Mouse (Mus musculus) bone marrow, adult 2 months (tissue): Measurements from ENCODE around the gene Jazf1. TPM values are rescaled to one million over a fixed set of nuclear protein-coding genes. Genes with fewer than 3 reads are reported as not detected.

Experiments
- H3K27ac ChIP-seq: fragments of 200-500 bp; 2 replicates; pipeline ENCODE4 v1.5.1; 2012; ENCODE audit warnings: low read depth, mild to moderate bottlenecking, control low read depth, inconsistent platforms, low read length; ENCODE audit not compliant: control insufficient read depth, poor library complexity, insufficient read depth
- H3K4me1 ChIP-seq: fragments of 200-500 bp; 2 replicates; pipeline ENCODE4 v1.6.1; 2011; ENCODE audit warnings: low read length; ENCODE audit not compliant: control insufficient read depth, insufficient read depth
- H3K4me3 ChIP-seq: fragments of 200-500 bp; replicated peaks from 2 replicates; pipeline ENCODE3; 2011; ENCODE audit warnings: mild to moderate bottlenecking, low read depth, low read length, control low read depth; ENCODE audit not compliant: control insufficient read depth
- CTCF ChIP-seq: fragments of 200-500 bp; IDR thresholded peaks from 2 replicates; pipeline ENCODE4 v1.5.1; 2011; ENCODE audit warnings: low read length, control low read depth; ENCODE audit not compliant: control insufficient read depth, insufficient read depth
- POLR2A ChIP-seq: fragments of 200-500 bp; IDR thresholded peaks from 2 replicates; pipeline ENCODE4 v1.6.1; 2011; ENCODE audit warnings: low read depth, mild to moderate bottlenecking, control low read depth, low read length, borderline replicate concordance; ENCODE audit not compliant: control insufficient read depth
- WGBS: fragments of 180-500 bp; shearing (Covaris S2); methylation state at CpG from one replicate; pipeline ENCODE4 v1.1.7; 2018; 5-methylcytosine and 5-hydroxymethylcytosine counted together
- polyA plus RNA-seq: library from polyadenylated mRNA; stranded (reverse); fragments of >200 nt; gene quantifications from 2 replicates; pipeline ENCODE4 v1.2.4, GENCODE M21; 2011; ENCODE audit warnings: low replicate concordance; ENCODE audit not compliant: missing spikeins, insufficient read depth, insufficient read length

Jazf1 gene
- polyA plus RNA-seq, 1 experiment, result not detected

DNA sequence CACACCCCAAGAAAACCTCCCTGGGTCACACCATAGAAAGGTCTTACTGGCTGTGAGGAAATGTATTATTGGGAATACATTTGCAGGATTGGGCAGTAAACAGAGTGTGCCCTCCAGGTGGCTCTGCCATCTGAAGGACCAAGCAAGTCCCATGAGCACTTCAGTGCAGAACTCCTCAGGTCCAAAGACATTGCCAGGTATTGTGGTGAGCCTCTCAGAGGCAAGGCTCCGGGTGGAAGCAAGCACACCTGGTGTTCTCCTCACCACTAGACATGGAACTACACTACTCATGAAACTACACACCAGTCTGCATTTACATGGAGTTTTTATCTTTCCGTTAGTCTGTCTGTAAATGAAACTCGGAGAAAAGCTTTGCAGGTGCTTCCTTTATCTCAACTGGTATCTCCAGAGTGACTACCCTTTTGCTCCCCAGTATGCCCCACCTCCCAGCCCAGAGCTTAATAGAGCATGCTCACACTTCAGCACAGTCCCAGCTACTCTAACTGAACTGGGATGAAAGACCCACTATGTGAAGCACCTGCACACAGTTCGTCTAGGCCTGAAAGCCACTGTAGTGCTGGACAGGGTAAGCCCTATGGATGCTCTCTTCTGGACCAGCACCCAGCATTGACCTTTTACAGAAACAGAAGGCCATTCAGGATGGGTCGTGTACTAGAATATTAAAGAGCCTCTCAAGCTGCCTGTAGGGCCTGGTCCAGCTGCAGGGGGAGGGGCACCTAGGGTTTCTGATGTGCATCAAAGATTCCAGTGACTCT is 156.1 kb downstream of the Jazf1 start:
- H3K4me3 ChIP-seq, result no peak overlapping the region
- H3K4me1 ChIP-seq, result no peaks in the 10 kb centered on the region; the same call in 1 of the 2 replicates
- H3K27ac ChIP-seq, result 0 out of 2 replicates have a peak overlapping the region, but pooled peaks have one; percentile 1
- no peak for TF ChIP-seq CTCF
- TF ChIP-seq POLR2A, result no peak
- WGBS, result 54% methylated on average over 5 of the region's 5 CpGs

DNA sequence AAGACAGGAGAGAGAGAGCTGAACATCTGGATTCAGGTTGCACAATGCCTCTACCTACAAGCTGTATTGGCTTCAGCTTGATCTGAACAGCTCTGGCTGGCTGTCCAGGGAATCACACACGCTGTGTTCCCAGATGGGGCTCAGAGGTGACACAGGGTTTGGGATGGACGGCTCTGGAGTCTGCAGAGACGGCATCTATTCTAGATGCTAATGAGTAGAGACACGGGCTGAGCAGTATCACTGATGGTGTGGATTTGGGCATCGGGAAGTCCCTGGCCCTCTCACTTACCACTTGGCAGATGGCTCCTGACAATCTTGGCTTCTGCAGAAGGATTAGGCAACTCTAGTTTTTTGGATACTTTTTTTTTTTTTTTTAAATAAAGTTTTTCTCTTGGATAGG is 161.6 kb downstream of the Jazf1 start:
- TF ChIP-seq CTCF, result no peak
- no peak for TF ChIP-seq POLR2A
- WGBS, result 82% methylated on average over 5 of the region's 5 CpGs
- H3K27ac ChIP-seq, result no peak overlapping the region
- peaks cover 5% of the 10 kb centered on the region for H3K4me1 ChIP-seq
- H3K4me3 ChIP-seq, result no peak overlapping the region

DNA sequence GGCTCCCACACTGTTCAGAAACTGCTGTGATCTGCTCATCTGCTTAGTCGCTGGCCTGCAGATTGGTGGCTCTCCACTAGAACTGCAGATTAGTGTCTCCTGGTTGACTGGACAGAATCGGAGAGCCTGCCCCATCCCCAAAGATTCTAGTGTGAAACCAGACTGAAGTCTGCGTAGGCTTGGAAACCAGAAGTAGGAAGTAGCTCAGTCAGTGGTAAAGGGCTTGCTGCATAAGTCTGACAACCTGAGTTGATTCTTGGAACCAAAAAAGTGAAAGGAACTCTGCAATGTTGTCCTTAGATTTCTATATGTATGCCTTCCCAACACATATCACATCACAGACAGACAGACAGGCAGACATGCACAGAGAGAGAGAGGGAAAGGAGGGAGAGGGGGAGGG is 163.3 kb downstream of the Jazf1 start:
- 31% methylated on average over 3 of the region's 3 CpGs for WGBS
- H3K4me1 ChIP-seq, result peaks cover 5% of the 10 kb centered on the region
- TF ChIP-seq CTCF, result no peak
- no peak for TF ChIP-seq POLR2A
- H3K27ac ChIP-seq, result peak overlapping the region; percentile 40; the same call in 1 of the 2 replicates
- H3K4me3 ChIP-seq, result peak overlapping the region; percentile 27

DNA sequence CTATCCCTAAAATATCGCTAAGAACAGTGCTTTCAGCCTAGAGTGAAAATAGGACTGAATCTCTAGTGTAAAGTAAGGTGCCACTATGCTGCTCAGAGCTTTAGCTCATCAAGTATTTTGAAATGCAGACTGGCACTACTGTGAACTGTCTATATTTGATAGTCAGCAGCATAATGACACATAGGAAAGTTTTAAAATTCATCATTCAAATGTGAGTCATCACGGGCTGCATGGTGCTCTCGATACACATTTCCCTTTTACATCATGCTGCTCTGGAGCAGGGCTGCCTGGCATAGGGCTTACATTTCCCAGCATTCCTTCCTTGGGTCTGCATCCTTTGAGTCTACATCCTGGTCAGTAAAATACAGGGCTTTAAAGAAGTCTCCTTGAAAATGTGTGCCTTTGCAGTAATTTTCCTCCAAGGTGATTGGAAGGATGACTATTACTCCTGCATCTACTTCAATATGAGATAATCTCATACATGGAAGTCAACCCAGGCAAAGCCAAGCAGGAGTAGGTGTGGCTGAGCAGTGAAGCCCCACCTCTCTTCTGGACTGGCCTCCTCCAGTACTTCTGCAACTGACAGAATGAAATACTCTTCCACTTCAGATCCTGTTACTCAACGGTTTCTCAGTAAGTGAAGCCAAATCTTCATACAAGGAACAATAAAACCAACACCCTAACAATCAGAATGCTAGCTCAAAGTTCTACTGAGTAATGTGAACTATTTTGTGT is 165.0 kb downstream of the Jazf1 start:
- H3K27ac ChIP-seq, result no peak overlapping the region
- TF ChIP-seq CTCF (no peak), POLR2A (no peak)
- peaks cover 7% of the 10 kb centered on the region for H3K4me1 ChIP-seq
- 49% methylated on average over 4 of the region's 4 CpGs for WGBS
- H3K4me3 ChIP-seq, result no peak overlapping the region

DNA sequence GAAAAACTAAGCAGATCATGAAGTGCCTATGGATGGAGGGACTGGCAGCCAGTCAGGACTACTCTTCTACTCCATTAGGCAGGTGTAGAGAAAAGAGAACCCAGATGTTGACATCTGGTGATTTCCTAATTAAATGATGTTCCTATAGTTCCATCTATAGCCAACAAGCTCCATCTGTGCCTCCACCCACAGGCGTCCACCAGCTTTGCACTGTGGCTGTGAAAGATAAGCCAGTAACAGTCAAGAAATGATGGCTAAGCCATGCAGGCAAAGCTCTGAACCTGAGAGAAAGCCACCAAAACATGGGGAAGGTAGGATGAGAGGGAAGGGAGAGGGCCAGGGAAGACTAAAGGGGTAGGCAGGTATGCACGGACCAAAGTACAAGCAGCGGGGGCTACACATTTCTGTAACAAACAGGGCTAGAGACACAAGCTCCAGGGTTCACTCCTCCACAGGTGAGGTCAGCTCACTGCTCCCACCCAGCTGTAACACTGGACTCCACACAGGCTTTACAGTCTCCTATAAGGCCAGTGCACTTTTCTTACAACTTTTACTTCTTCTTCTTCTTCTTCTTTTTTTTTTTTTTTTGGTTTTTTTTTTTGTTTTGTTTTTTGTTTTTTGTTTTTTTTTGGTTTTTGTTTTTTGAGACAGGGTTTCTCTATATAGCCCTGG is 168.7 kb downstream of the Jazf1 start:
- Histone ChIP-seq H3K27ac (peak overlapping the region; percentile 61; the same call in 1 of the 2 replicates), H3K4me3 (peak overlapping the region; percentile 3), H3K4me1 (peaks cover 3% of the 10 kb centered on the region)
- 72% methylated on average over 3 of the region's 3 CpGs for WGBS
- TF ChIP-seq CTCF (no peak), POLR2A (no peak)

DNA sequence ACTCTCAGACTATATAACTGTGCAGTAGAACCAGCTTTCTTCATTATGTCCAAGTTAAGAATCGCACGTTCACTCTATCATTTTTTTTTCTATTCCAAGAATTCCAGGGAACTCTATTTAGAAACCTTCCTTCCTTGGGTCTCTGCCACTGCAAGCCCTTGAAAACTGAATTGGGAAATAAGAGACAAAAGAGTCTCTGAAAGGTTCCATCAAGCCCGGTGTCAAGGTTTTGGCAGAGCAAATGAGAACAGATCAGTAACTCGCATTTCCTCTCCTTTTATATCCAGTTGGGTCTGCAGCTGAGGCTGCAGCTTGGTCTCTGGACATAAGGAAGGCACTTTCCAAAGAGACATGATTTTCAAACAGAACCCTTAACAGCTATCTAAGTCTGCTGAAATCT is 173.4 kb downstream of the Jazf1 start:
- H3K4me1 ChIP-seq, result peaks cover 2% of the 10 kb centered on the region
- H3K27ac ChIP-seq, result no peak overlapping the region
- WGBS, result 80% methylated on average over 4 of the region's 4 CpGs
- TF ChIP-seq POLR2A (no peak), CTCF (no peak)
- H3K4me3 ChIP-seq, result no peak overlapping the region

DNA sequence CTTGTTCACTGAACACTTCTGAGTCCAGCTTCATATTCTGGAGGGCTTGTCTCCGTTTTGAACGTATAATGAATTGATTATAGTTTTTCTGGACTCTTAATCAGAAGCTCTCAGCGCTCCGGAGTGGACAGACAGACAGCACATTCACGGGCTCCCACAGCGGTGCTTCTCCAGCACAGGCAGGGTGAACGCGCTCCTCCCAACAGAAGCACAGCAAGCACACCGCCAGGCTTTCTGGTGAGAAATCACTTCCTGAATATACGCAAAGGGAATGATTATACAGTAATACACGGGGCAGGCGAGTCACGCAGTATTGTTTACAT is 174.0 kb downstream of the Jazf1 start:
- TF ChIP-seq CTCF (no peak), POLR2A (no peak)
- Histone ChIP-seq H3K27ac (no peak overlapping the region), H3K4me3 (no peak overlapping the region), H3K4me1 (no peaks in the 10 kb centered on the region; the same call in 1 of the 2 replicates)
- 79% methylated on average over 13 of the region's 13 CpGs for WGBS
